Mouse (Mus musculus) liver, embryonic 14.5 days (tissue): ENCODE data around the gene Mb.

Experiments used
- CTCF ChIP-seq: IDR thresholded peaks from 2 replicates; pipeline ENCODE4 v1.5.1; 2016; ENCODE audit warnings: antibody characterized with exemption, low read depth, control low read depth
- EP300 ChIP-seq: IDR thresholded peaks from 2 replicates; pipeline ENCODE4 v1.6.1; 2016; ENCODE audit warnings: antibody characterized with exemption, low read depth

DNA sequence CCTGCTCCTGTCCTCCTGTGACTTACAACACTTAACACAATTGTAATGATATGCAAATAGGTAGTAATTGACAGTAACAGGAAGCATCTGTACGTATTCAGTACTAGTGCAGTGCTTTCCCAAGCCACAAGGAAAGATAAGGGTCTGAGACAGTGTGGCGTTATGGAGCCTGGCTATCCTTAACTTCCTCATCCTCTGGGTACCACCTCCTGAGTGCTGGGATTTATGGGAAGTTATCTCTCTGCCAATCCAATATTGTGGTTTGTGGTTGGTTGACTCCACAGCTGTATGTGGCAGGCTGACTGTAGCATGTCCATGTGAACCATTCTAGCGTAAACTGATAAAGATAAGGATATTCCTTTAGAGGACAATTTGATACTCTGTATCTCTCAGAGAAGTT, 9.7 kb downstream of the Mb start:
- TF ChIP-seq EP300 (no peak), CTCF (no peak)
